Mouse (Mus musculus): Measurements from ENCODE around the gene Trpm7.

Trpm7 gene

DNA sequence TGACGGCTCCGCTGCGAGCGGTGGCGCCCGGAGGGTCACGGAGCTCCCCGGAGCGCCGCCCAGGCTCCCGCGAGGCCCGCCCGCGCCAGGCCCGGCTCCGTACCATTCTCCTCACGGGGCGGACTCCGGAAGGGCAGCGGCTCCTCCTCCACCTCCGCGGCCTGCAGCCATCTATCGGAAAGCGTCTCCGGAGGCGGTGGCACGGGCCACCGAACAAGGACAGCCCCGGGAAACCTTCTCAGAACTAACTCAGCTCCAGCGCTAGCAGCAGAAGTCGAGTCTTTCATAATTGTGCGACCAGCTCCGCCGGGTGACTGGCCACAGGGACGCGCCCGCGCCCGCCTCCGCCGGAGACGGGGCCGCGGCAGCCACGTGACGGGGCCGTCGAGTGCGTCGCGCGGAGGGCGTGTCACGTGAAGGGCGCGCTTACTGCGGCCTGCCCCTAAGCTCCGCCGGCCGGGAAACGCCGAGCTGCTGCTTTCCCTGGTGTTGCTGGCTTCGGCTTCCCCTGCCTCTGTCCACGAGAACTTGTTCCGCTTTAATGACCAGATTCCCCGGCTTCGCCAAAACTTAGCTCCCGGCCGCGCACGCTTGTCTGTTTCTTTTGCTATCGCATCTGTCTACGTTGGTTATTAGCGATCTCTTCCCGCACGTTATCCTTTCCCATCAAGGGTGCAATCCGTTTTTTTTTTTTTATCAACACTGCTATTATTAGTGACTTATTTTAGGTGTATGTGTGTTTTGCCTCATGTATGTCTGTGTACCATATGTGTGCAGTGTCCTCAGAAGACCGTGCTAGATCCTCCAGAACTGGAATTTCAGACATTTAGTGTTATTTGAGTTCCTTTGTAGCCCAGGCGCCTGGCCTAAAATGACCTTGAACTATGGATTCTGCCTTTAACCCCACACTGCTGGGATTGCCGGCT lies at the start of gene Trpm7:
Trpm7 (minus strand) TSS at position 360 of the 926 bp plus-strand sequence.
- whole genome bisulfite sequencing: under 1% methylated on average over 81 of the region's 81 CpGs

DNA sequence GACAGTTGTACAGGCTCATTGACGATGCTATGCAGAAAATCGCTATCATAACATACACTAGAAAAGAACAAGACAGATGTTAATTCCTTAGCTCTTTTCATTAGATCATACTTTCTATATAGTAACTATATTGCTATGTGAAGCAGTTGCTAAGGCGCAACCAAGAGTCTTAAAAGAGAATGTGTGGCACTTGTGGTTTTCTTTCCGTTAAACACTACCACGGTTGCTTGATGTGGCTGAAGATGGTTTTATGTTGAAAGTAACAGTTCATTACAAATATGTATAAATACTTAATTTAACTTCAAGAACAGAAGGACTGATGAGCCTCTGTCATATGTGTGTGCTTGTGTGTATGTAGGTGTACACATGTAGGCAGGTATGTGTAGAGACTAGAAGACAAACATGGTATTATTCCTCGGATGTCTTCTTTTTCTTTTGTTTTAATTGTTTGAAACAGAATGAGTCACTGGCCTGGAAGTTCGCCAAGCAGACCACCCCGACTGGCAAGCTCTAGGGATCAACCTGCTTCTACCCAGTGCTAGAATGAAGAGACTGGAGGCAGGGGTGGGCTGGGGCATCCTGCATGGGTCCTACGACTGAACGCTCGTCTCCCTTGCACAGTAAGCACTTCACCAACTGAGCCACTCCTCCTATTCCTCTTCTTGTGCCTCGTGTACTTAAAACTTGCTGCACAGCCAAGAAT lies 44.5 kb upstream of the Trpm7 start:
- 71% methylated on average over 12 of the region's 12 CpGs for WGBS

DNA sequence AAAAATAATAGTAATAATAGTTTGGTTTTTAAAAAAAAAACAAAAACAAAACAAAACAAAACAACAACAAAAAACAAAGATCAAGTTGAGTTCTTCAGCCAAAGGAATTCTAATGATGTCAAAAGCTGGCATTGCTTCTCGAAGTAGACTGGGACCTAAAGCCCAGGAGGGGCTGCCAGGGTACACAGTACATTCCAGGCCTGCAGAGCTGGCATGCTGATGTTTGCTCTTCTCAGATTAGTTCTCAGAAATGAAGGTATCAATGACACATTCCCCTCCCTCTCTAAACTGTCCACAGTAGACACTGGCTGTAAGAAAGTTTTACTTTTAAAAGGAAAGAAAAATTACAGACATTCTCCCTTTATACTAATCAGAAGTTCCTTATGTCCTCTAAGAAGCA lies 40.2 kb upstream of the Trpm7 start:
- WGBS: 63% methylated on average over 1 of the region's 1 CpGs

DNA sequence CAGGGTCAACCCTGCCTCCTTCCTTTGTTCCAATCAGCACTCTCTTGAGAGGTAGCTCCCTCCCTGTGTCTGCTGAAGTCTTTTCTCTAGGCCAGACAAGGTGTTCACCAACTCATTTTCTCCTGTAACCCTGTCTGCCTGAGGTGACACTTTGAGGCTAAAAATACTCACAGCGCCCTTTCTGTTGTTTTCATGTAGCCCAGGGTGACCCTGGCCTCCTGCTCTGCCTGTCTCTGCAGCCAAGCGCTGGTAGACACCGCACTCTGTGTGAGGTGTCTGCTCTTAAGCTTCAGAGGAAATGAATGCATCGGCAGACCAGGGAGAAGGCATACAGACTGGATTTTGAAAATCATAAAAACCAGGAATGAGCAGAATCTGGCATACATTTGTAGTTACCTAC lies 38.1 kb upstream of the Trpm7 start:
- 73% methylated on average over 4 of the region's 4 CpGs for WGBS

DNA sequence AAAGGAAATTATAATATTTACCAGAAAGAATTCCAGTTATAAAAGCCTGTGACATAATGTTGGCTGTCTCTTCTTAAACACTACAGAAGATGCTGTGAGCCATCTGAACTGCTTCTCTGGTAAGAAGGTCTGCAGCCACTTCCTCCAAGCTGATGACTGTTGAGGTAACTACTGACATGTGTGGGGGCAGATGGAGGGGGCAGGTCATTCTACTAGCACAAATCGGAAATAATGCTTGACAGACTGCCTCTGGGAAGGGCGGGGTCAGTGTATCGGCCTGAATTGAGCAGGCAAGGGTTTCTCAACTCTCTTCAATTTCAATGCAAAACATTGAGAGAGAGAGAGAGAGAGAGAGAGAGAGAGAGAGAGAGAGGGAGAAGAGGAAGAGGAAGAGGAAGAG lies 28.1 kb upstream of the Trpm7 start:
- WGBS: 75% methylated on average over 3 of the region's 3 CpGs

DNA sequence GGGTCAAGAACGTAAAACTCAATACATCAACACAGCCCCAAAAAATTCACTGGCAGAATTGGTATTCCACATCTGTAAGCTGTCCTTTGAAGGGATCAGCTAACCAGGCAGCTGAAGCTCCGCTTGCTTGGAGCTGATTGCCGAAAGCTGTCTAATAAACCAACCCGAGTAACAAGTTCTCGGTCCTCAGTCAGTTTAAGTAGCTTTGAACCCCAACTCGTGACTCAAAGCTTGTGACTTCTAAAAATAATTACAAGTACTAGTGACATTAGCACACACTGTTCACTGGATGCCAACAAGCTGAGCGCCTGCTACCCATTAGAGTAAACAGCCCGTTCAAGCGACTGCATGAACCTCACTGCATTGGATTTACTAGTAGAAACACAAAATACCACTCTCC lies 21.5 kb upstream of the Trpm7 start:
- 90% methylated on average over 9 of the region's 9 CpGs for WGBS

DNA sequence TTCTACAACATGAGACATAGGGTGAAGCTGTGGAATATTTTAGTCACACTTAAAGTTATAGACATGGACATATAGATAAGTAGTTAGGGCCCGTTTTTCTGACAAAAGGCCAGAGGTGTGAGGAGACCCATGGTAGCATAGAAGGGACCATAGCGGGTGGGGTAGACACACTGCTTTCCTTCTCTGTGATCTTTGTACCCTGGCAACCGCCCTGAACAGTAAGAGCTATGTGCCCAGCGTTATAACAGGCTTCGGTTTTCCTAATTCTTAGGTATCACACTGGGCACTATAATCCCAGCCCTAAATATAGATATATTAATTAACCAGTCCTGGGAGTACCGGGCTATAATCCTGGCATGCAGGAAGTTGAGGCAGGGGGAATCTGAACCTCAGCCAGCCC lies 20.9 kb upstream of the Trpm7 start:
- WGBS: 84% methylated on average over 6 of the region's 6 CpGs

DNA sequence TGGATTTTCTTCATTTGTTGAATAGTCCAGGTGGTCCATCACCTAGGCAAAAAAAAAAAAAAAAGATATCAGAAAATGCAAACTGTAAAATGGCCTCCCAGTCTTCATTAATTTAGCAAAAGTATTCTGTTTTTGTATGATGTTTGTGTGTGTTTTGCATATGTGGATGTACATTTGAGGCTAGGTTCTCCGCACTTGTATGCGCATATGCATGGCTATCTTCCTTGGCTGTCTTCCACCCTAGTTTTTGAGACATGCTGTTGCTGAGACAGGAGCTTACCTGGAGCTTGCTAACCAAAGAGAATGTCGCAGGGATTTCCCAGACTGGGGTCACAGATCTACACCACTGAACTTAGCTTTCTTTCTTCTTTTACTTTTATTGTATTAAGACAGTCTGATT lies 18.2 kb upstream of the Trpm7 start:
- WGBS: 95% methylated on average over 3 of the region's 3 CpGs

DNA sequence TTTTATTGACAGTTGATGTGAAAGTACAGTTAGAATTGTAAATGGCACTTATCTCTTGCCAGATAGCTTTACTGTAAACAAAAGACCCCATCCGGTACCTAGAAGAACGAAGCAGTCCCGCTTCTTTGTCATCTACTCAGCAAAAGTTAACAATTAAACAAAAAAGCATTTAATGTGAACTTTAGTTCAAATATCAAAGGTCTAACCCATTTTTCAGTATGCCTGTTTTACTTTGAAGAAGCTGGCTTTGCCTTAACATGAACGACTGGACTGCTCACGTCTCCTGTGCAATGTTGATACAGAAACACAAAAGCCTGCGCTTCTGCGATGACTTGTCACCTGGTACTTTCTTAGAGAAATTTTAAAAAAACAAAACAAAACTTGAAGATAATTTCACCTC lies 16.3 kb upstream of the Trpm7 start:
- 90% methylated on average over 7 of the region's 7 CpGs for WGBS

DNA sequence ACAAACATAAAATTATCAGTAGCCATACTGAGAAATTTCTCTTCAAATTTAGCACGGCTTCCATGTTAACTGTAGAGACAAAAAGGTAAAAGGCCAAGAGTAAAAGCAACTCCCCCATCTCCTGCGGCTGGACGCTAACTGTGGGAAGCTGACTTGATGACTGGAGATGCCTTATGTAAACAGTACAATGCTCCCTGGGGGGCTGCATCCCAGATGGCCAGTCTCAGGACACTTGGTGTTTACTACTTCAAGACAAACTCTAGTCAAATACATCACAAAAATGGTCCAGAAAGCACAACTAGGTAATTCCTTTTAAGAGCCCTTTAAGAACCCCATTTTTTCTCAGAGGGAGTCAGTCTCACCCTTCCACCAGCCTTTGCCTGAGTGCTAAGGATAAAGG lies 11.1 kb upstream of the Trpm7 start:
- WGBS: 72% methylated on average over 3 of the region's 3 CpGs

DNA sequence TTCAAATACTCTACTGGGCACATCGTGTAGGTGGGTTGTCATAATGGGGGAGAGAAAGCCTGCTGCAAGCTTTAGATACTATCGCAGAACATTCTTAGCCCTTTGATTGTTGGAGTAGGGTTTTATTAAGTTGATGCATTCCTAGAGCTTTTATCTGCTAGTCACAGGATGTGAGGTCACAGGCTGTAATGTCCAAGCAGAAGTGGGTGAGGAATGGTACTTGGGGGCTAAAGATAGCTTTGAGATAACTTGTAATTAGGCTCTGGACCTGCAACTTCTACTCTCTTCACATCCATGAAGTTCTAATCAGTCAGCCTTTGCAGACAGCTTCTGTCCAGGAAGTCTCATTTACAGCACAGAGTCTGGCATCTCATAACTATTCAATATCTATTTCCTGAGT lies 9.8 kb upstream of the Trpm7 start:
- WGBS: 56% methylated on average over 2 of the region's 2 CpGs

DNA sequence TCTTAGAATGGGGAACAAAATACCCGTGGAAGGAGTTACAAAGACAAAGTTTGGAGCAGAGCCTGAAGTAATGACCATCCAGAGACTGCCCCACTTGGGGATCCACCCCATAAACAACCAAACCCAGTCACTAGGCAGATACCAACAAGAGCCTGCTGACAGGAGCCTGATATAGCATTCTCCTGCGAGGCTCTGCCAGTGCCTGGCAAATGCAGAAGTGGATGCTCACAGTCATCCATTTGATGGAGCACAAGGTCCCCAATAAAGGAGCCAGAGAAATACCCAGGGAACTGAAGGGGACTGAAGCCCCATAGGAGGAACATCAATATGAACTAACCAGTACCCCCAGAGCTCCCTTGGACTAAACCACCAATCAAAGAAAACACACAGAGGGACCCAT lies 6.7 kb upstream of the Trpm7 start:
- WGBS: 76% methylated on average over 2 of the region's 2 CpGs

DNA sequence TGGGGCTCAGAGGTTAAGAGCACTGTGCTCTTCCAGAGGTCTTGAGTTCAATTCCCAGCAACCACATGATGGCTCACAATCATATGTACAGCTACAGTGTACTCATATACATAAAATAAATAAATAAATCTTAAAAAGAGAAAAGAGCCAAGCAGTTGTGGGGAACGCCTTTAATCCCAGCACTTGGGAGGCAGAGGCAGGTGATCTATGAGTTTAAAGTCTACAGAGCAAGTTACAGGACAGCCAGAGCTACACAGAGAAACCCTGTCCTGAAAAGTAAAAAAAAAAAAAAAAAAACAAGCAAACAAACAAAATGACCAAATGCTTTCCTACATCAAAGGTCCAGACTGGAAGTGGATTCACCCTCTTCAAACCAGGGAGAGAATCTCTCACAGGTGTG lies 2.0 kb upstream of the Trpm7 start:
- 97% methylated on average over 1 of the region's 1 CpGs for WGBS

DNA sequence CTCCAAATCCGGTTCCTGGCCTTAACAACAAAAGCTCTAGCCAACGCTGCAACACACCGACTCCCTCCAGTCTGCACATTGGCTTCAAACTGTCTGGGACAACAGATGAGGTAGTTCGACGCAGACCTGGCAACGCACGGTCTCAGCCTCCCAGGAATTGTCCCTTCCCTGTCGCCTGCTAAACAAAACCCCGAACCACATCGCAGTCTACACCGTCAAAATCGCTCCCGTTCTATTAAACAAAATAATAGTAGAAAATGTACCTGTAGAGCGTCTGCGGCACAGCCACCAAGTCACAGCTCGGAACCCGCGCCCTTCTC lies 554 bp downstream of the Trpm7 start:
- under 1% methylated on average over 18 of the region's 18 CpGs for WGBS

DNA sequence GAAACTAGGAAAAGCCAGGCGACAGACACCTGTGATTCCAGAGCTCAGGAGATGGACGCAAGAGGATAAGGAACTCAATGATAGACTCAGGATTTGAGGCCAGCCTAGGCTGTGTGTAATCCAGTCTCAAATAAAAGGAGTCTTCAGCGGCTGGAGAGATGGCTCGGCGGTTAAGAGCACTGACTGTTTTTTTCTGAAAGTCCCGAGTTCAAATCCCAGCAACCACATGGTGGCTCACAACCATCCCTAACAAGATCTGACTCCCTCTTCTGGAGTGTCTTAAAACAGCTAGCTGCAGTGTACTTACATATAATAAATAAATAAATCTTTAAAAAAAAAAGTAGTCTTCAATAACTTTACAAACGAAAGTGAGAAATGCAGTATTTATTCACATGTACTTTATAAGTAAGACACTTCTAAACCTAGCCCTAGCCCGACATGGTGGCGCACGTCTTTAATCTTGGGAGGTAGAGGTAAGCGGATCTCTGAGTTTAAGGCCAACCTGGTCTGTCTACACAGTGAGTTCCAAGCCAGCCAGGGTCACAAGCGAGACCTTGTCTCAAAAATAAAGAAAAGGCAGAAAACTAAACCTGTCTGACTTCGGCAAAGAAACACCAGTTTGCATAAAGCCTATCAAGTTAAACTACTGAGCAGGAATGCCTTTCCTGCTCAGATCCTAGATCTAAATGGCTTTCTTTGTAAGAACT lies 1.1 kb downstream of the Trpm7 start:
- WGBS: 15% methylated on average over 13 of the region's 13 CpGs

DNA sequence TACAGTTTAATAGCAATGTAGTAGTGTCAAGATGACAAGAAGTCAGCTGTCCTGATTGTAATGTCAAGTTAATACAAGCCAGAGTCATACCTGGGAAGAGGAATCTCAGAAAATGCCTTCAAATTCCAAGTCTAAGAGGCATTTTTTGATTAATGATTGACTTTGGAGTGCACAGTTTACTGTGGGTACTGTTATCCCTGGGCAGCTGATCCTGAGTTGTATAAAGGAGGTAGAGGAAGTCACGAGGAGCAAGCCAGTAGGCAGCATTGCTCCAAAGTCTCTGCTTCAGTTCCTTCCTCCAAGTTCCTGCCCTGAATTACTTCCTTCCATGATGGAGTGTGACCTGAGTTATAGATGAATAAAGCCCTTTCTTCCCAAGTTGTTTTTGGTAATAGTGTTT lies 9.7 kb downstream of the Trpm7 start:
- WGBS: 80% methylated on average over 1 of the region's 1 CpGs

DNA sequence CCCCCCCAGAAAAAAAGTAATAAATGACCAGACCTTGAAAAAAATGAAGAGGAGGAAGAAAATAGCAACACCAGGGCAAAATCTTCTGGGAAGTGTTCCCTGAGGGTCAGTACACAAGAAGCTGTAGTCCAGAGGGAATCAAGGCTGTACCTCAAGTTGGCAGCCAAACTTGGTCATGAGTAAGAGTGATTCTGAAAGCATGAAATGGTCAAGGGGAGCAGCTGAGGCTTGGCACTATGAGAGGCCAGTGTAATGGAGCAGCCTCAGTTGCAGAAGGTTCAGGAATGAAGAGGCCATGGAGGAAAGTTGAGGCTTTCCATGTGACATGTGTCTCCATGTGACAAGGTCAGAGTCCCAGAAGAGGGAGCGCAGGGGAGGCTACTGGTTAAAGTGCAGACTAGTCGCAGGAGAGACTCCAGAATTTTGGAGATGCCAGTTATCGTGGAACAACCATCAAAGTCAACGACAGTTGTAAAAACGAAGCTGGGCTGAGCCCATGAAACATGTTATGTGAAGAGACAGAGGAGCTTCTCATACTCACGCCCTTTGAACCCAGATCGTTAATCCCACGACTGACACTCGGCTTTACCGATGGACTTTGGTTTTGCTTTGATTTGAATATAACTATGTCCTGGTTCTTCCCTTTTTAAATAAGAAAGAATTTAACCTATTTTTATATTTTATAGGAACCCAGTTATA lies 10.4 kb downstream of the Trpm7 start:
- WGBS: 94% methylated on average over 10 of the region's 10 CpGs

DNA sequence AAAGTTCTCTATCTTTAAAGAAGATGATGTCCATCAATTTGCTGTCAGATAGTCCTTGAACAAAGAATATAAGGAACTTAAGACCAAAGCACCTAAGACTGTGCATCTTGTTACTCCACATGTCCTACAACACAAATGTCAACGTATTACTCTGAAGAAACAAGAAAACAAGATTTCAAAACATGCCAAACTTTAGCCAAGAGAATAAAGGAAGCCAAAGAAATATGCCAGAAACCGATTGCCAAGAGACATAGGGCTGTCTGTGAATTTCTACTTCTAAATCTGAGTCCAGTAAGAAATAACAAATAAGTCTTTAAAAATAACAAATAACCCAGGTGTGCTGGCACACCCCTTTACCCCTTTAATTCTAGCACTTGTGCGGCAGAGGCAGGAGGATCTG lies 11.0 kb downstream of the Trpm7 start:
- 67% methylated on average over 3 of the region's 3 CpGs for WGBS

DNA sequence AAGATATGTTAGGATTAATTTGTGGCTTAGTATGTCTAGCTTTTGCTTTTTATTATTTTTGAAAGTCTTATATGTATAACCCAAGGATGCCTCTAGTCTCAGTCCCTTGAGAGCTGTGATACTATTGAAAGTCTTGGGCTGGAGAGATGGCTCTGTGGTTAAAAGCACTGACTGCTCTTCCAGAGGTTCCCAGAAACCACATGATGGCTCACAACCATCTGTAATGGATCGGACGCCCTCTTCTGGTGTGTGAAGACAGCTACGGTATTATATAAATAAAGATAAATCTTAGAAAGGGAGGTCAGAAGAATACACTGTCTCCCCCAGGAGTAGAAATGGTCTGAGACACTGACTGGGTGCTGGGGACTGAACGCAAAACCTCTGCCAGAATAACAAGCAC lies 31.3 kb downstream of the Trpm7 start:
- 87% methylated on average over 4 of the region's 4 CpGs for WGBS

DNA sequence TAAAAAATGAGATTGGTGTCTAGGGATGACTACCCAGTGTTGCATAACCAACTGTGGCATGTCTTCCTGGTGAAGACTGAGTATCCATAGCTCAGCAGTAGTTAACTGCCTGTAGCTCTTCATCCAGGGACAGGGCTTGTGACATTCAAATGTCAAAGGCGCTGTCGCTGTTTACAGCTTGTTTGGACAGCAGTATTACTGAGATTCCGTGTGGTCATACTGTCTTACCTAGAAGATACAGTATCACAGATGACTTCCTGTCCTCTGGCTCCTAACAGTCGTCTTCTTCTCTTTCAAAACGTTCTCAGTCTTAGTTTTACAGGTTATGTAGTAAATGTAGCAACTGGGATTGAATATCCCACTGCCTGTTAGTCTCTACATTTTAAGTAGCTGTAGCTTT lies 37.2 kb downstream of the Trpm7 start:
- 92% methylated on average over 5 of the region's 5 CpGs for WGBS

DNA sequence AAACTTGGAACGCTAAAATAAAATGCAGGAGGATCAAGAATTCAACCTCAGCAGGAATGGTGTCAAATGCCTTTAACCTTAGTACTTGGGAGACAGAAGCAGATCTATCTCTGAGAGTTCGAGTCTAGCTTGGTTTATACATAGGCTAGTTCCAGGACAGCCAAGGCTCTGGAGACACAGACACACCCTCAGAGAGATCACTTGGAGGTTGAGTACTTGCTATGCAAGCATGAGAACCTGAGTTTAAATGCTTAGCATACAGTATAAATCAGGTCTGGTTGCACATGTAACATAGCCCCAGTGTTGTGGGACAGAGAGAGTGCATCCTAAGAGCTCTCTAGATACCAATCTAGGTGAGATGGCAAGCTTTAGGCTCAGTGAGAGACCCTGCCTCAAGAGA lies 58.6 kb downstream of the Trpm7 start:
- WGBS: 82% methylated on average over 2 of the region's 2 CpGs
